Mouse (Mus musculus): Measurements from ENCODE around the gene Prkch. TPM values are rescaled to one million over a fixed set of nuclear protein-coding genes. Genes with fewer than 3 reads are reported as not detected.

The Prkch gene
- total and polyA plus RNA-seq, 2 experiments from 2014 or later: 9.9 to 16.2 TPM

DNA sequence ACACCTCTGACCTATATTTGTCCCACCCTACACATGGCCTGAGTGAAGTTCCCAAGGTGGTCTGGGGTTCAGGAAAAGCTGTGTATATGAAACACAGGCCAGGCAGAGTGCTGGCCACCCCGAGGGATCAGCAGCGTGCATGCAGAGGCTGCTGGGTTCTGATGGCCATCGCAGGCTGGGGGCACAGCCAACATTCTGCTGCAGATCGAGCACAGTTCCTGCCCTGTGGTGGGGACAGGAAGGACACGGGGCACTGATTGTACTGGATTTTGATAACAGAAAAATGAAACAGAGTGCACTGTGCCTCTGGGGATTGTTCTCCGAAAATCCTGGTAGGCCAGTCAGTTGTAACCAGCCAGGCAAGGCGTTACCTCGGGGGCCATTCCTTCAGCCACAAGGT lies 181.6 kb downstream of the Prkch start:
- Histone ChIP-seq H3K9me3 (ENCODE audit: low read length) (no peaks in the 10 kb centered on the region), H3K27me3 (ENCODE audit: insufficient read depth, low read length) (no peaks in the 10 kb centered on the region), H3K36me3 (ENCODE audit: insufficient read depth, low read length) (no peaks in the 10 kb centered on the region), H3K4me3 (ENCODE audit: low read depth, low read length) (no peak overlapping the region), H3K4me2 (ENCODE audit: low read depth, low read length, poor library complexity, severe bottlenecking) (no peak overlapping the region), H3K4me1 (ENCODE audit: insufficient read depth, low read length) (no peaks in the 10 kb centered on the region), H3K27ac (ENCODE audit: low read depth, low read length) (no peak overlapping the region), H3K9ac (replicated peaks; ENCODE audit: low read length, poor library complexity, severe bottlenecking) (no peak overlapping the region)
- DNase-seq (ENCODE audit: low spot score) (no peak), ATAC-seq (ENCODE audit: low FRiP score) (no peak)
- TF ChIP-seq CTCF (IDR thresholded peaks at IDR 0.05): no peak
- WGBS: 88% methylated on average over 8 of the region's 8 CpGs

DNA sequence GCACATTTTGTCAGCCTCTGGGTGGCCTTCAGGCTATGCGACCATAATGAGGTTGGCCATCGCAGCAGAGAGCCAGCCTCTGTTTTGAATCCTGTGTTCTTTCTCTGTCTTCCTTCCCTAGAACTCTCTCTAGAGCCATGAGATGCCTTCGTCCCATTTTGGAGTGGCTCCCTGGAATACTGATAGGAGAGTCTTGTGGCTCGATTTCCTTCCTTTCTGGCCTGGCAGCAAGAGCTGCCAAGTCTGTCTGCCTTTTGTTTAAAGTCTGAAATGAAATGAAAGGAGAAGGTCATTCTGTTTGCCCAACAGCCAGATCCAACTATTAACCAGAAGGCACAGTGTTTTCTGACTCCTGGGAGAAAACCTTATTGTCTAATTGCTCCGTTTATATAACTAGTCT lies 184.2 kb downstream of the Prkch start:
- Histone ChIP-seq H3K4me1 (ENCODE audit: insufficient read depth, low read length) (no peaks in the 10 kb centered on the region), H3K9ac (replicated peaks; ENCODE audit: low read length, poor library complexity, severe bottlenecking) (no peak overlapping the region), H3K27me3 (ENCODE audit: insufficient read depth, low read length) (no peaks in the 10 kb centered on the region), H3K27ac (ENCODE audit: low read depth, low read length) (no peak overlapping the region), H3K4me2 (ENCODE audit: low read depth, low read length, poor library complexity, severe bottlenecking) (no peak overlapping the region), H3K4me3 (ENCODE audit: low read depth, low read length) (no peak overlapping the region), H3K9me3 (ENCODE audit: low read length) (no peaks in the 10 kb centered on the region), H3K36me3 (ENCODE audit: insufficient read depth, low read length) (no peaks in the 10 kb centered on the region)
- no peak for TF ChIP-seq CTCF (IDR thresholded peaks at IDR 0.05)
- ATAC-seq (ENCODE audit: low FRiP score): peak; percentile 27; the same call in 1 of the 2 replicates
- WGBS: 59% methylated on average over 5 of the region's 5 CpGs
- DNase-seq (ENCODE audit: low spot score): peak; percentile 52

- no peak for TF ChIP-seq CTCF (IDR thresholded peaks at IDR 0.05)
- H3K36me3 ChIP-seq (ENCODE audit: insufficient read depth, low read length): no peaks in the 10 kb centered on the region
- H3K4me1 ChIP-seq (ENCODE audit: insufficient read depth, low read length): no peaks in the 10 kb centered on the region
- 87% methylated on average over 6 of the region's 6 CpGs for WGBS
- H3K27ac ChIP-seq (ENCODE audit: low read depth, low read length): no peak overlapping the region
- H3K9ac ChIP-seq (replicated peaks; ENCODE audit: low read length, poor library complexity, severe bottlenecking): no peak overlapping the region
- DNase-seq (ENCODE audit: low spot score) (no peak), ATAC-seq (ENCODE audit: low FRiP score) (no peak)
- no peak overlapping the region for H3K4me3 ChIP-seq (ENCODE audit: low read depth, low read length)
- H3K27me3 ChIP-seq (ENCODE audit: insufficient read depth, low read length): no peaks in the 10 kb centered on the region
- no peaks in the 10 kb centered on the region for H3K9me3 ChIP-seq (ENCODE audit: low read length)
- H3K4me2 ChIP-seq (ENCODE audit: low read depth, low read length, poor library complexity, severe bottlenecking): no peak overlapping the region
Observed at GRCm38 (mm10) chr12:73769536-73769935, 184.9 kb downstream of the Prkch start.

DNA sequence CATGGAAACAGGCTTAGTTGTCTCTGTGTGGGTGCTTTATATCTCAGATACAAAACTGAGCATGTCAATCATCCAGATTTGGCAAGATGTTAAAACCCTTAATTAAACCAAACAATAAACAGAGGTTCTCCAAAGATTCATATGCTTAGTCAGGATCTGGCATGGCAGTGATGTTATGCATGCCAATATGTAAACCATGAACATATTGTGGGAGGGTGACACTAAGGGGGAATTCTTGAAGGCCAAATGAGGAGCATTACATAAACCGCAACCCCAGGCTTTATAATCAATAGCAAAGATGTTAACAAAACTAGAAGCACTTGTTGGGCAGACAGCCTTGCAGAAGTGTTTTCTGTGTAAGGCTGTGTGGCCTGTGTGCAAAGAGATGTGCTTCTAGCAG lies 186.2 kb downstream of the Prkch start:
- no peak overlapping the region for H3K9ac ChIP-seq (replicated peaks; ENCODE audit: low read length, poor library complexity, severe bottlenecking)
- H3K36me3 ChIP-seq (ENCODE audit: insufficient read depth, low read length): no peaks in the 10 kb centered on the region

DNA sequence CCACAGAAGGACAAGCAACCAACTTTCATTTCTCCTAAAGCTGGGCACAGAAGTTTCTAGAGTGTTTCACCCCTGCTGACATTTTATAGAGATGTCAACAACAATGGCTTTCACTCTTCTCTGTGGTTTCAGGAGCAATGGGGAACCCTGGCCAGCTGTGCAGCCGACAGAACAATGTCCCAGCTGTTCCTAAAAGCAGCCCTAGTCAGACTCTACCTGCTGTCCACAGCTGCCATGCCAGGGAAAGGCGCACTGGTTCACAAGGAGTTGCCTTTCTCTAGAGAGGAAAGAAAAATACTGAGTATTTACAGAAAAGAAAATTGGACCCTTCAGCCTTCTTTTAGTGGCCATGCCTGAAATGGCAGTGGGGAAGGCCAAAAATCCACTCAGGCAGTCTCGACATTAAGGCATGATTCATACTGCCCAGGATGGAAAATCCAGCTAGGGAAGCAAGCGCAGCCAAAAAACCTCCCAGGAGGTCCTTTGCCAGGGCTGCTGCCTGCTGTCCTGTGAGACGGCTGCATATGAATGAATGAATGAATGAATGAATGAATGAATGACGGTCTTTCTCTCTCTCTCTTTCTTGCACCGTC lies 190.3 kb downstream of the Prkch start:
- no peak for ATAC-seq (ENCODE audit: low FRiP score)
- no peak for DNase-seq (ENCODE audit: low spot score)
- Histone ChIP-seq H3K36me3 (ENCODE audit: insufficient read depth, low read length) (no peaks in the 10 kb centered on the region), H3K4me2 (ENCODE audit: low read depth, low read length, poor library complexity, severe bottlenecking) (no peak overlapping the region), H3K27ac (ENCODE audit: low read depth, low read length) (no peak overlapping the region), H3K4me3 (ENCODE audit: low read depth, low read length) (no peak overlapping the region), H3K4me1 (ENCODE audit: insufficient read depth, low read length) (no peaks in the 10 kb centered on the region), H3K9me3 (ENCODE audit: low read length) (no peaks in the 10 kb centered on the region), H3K9ac (replicated peaks; ENCODE audit: low read length, poor library complexity, severe bottlenecking) (no peak overlapping the region), H3K27me3 (ENCODE audit: insufficient read depth, low read length) (no peaks in the 10 kb centered on the region)
- 80% methylated on average over 7 of the region's 7 CpGs for WGBS
- no peak for TF ChIP-seq CTCF (IDR thresholded peaks at IDR 0.05)

More for the DNA sequence above, 186.2 kb downstream of the Prkch start:
- WGBS: 94% methylated on average over 1 of the region's 1 CpGs
- no peak overlapping the region for H3K27ac ChIP-seq (ENCODE audit: low read depth, low read length)
- no peaks in the 10 kb centered on the region for H3K9me3 ChIP-seq (ENCODE audit: low read length)
- no peak for ATAC-seq (ENCODE audit: low FRiP score)
- no peak overlapping the region for H3K4me3 ChIP-seq (ENCODE audit: low read depth, low read length)
- no peaks in the 10 kb centered on the region for H3K4me1 ChIP-seq (ENCODE audit: insufficient read depth, low read length)
- no peaks in the 10 kb centered on the region for H3K27me3 ChIP-seq (ENCODE audit: insufficient read depth, low read length)
- no peak for TF ChIP-seq CTCF (IDR thresholded peaks at IDR 0.05)
- DNase-seq (ENCODE audit: low spot score): no peak
- no peak overlapping the region for H3K4me2 ChIP-seq (ENCODE audit: low read depth, low read length, poor library complexity, severe bottlenecking)

GRCm38 (mm10) chr12:73776401-73776945 lies 191.9 kb downstream of the Prkch start:
- no peak overlapping the region for H3K4me2 ChIP-seq (ENCODE audit: low read depth, low read length, poor library complexity, severe bottlenecking)
- H3K27ac ChIP-seq (ENCODE audit: low read depth, low read length): no peak overlapping the region
- no peaks in the 10 kb centered on the region for H3K27me3 ChIP-seq (ENCODE audit: insufficient read depth, low read length)
- no peak for TF ChIP-seq CTCF (IDR thresholded peaks at IDR 0.05)
- no peak overlapping the region for H3K9ac ChIP-seq (replicated peaks; ENCODE audit: low read length, poor library complexity, severe bottlenecking)
- H3K4me1 ChIP-seq (ENCODE audit: insufficient read depth, low read length): no peaks in the 10 kb centered on the region
- 93% methylated on average over 6 of the region's 6 CpGs for WGBS
- no peak overlapping the region for H3K4me3 ChIP-seq (ENCODE audit: low read depth, low read length)
- no peaks in the 10 kb centered on the region for H3K36me3 ChIP-seq (ENCODE audit: insufficient read depth, low read length)
- ATAC-seq (ENCODE audit: low FRiP score) (no peak), DNase-seq (ENCODE audit: low spot score) (no peak)
- H3K9me3 ChIP-seq (ENCODE audit: low read length): no peaks in the 10 kb centered on the region

All from midbrain, postnatal 0 days (tissue).